Mouse (Mus musculus) forebrain, embryonic 13.5 days (tissue): ENCODE measurements at regions not wholly inside any gene's neighbourhood (a gene's known extent, or its start where the extent isn't known, plus 50 kb on each side); places are given as distances from the start of the nearest gene placed in this dataset.

Experiments
- ATAC-seq: fragments of 200-750 bp; cut with Nextera tagmentation; 2 replicates; pipeline ENCODE4 v1.8.0; 2017
- H3K27ac ChIP-seq: fragments of 300-500 bp; sonication (generic); 2 replicates; pipeline ENCODE4 v1.5.1; 2015; ENCODE audit warnings: inconsistent platforms, mild to moderate bottlenecking, moderate library complexity
- H3K27me3 ChIP-seq: fragments of 300-500 bp; sonication (generic); 2 replicates; pipeline ENCODE4 v1.6.1; 2015; ENCODE audit warnings: mild to moderate bottlenecking, inconsistent platforms
- H3K36me3 ChIP-seq: fragments of 300-500 bp; sonication (generic); 2 replicates; pipeline ENCODE4 v1.6.1; 2015; ENCODE audit warnings: mild to moderate bottlenecking, inconsistent platforms; ENCODE audit not compliant: poor library complexity, severe bottlenecking
- H3K4me1 ChIP-seq: fragments of 300-500 bp; sonication (generic); 2 replicates; pipeline ENCODE4 v1.6.1; 2015; ENCODE audit warnings: inconsistent platforms
- H3K4me2 ChIP-seq: fragments of 300-500 bp; sonication (generic); 2 replicates; pipeline ENCODE4 v1.6.1; 2015; ENCODE audit warnings: inconsistent platforms, mild to moderate bottlenecking, moderate library complexity
- H3K4me3 ChIP-seq: fragments of 300-500 bp; sonication (generic); 2 replicates; pipeline ENCODE4 v1.5.1; 2015; ENCODE audit warnings: mild to moderate bottlenecking, inconsistent platforms
- H3K9ac ChIP-seq: fragments of 300-500 bp; sonication (generic); 2 replicates; pipeline ENCODE4 v1.6.1; 2015; ENCODE audit warnings: mild to moderate bottlenecking, inconsistent platforms
- H3K9me3 ChIP-seq: fragments of 300-500 bp; sonication (generic); replicated peaks from 2 replicates; pipeline ENCODE4 v1.6.1; 2016; ENCODE audit warnings: inconsistent platforms
- WGBS: fragments of 180-500 bp; shearing (Covaris S2); methylation state at CpG from one replicate; pipeline ENCODE4 v1.1.7; 2015; 5-methylcytosine and 5-hydroxymethylcytosine counted together

GRCm38 (mm10) chr5:97330074-97330473 is 62.1 kb downstream of the Naa11 start:
- H3K27me3 ChIP-seq = no peaks in the 10 kb centered on the region
- no peaks in the 10 kb centered on the region for H3K9me3 ChIP-seq
- peaks cover 8% of the 10 kb centered on the region; the same call in 1 of the 2 replicates for H3K4me1 ChIP-seq
- WGBS = 33% methylated on average over 1 of the region's 1 CpGs
- H3K27ac ChIP-seq = no peak overlapping the region
- ATAC-seq = 0 out of 2 replicates have a peak, but pooled peaks have one; percentile 30
- H3K4me2 ChIP-seq = no peak overlapping the region
- no peaks in the 10 kb centered on the region for H3K36me3 ChIP-seq
- no peak overlapping the region for H3K9ac ChIP-seq
- H3K4me3 ChIP-seq = no peak overlapping the region

GRCm38 (mm10) chr5:97325831-97326230 is 66.3 kb downstream of the Naa11 start:
- no peak for ATAC-seq
- WGBS = 78% methylated on average over 5 of the region's 5 CpGs
- Histone ChIP-seq H3K4me2 (no peak overlapping the region), H3K36me3 (no peaks in the 10 kb centered on the region), H3K4me1 (no peaks in the 10 kb centered on the region), H3K27ac (no peak overlapping the region), H3K9me3 (no peaks in the 10 kb centered on the region), H3K27me3 (no peaks in the 10 kb centered on the region), H3K4me3 (no peak overlapping the region), H3K9ac (no peak overlapping the region)

GRCm38 (mm10) chr5:97323873-97324272 is 68.3 kb downstream of the Naa11 start:
- no peaks in the 10 kb centered on the region for H3K4me1 ChIP-seq
- H3K27me3 ChIP-seq = no peaks in the 10 kb centered on the region
- H3K4me3 ChIP-seq = no peak overlapping the region
- ATAC-seq = no peak
- no peak overlapping the region for H3K27ac ChIP-seq
- H3K36me3 ChIP-seq = no peaks in the 10 kb centered on the region
- H3K4me2 ChIP-seq = no peak overlapping the region
- WGBS = 63% methylated on average over 3 of the region's 3 CpGs
- no peaks in the 10 kb centered on the region for H3K9me3 ChIP-seq
- H3K9ac ChIP-seq = no peak overlapping the region

- H3K27me3 ChIP-seq = no peaks in the 10 kb centered on the region
Measured at GRCm38 (mm10) chr5:97319816-97320487, 72.2 kb downstream of the Naa11 start.

GRCm38 (mm10) chr5:97306902-97307301 is 85.3 kb downstream of the Naa11 start:
- Histone ChIP-seq H3K4me3 (no peak overlapping the region), H3K27ac (no peak overlapping the region), H3K36me3 (no peaks in the 10 kb centered on the region), H3K4me1 (0 out of 2 replicates have a peak, but pooled peaks cover 8% of the 10 kb centered on the region), H3K4me2 (no peak overlapping the region), H3K9ac (no peak overlapping the region), H3K9me3 (no peaks in the 10 kb centered on the region), H3K27me3 (no peaks in the 10 kb centered on the region)
- WGBS = 32% methylated on average over 4 of the region's 4 CpGs
- peak; percentile 65; the same call in 1 of the 2 replicates for ATAC-seq

More at GRCm38 (mm10) chr5:97319816-97320487, 72.2 kb downstream of the Naa11 start:
- H3K36me3 ChIP-seq = no peaks in the 10 kb centered on the region
- no peak overlapping the region for H3K27ac ChIP-seq
- H3K9me3 ChIP-seq = no peaks in the 10 kb centered on the region
- H3K4me3 ChIP-seq = no peak overlapping the region
- 92% methylated on average over 2 of the region's 2 CpGs for WGBS
- no peak overlapping the region for H3K4me2 ChIP-seq
- H3K4me1 ChIP-seq = no peaks in the 10 kb centered on the region
- no peak for ATAC-seq
- H3K9ac ChIP-seq = no peak overlapping the region

GRCm38 (mm10) chr5:97304921-97305320 is 87.3 kb downstream of the Naa11 start:
- Histone ChIP-seq H3K27me3 (no peaks in the 10 kb centered on the region), H3K36me3 (no peaks in the 10 kb centered on the region), H3K4me2 (no peak overlapping the region), H3K9ac (no peak overlapping the region), H3K27ac (no peak overlapping the region), H3K4me3 (no peak overlapping the region), H3K9me3 (no peaks in the 10 kb centered on the region), H3K4me1 (0 out of 2 replicates have a peak, but pooled peaks cover 14% of the 10 kb centered on the region)
- 96% methylated on average over 4 of the region's 4 CpGs for WGBS
- ATAC-seq = no peak

GRCm38 (mm10) chr5:97301621-97302020 is 90.6 kb downstream of the Naa11 start:
- H3K36me3 ChIP-seq = no peaks in the 10 kb centered on the region
- H3K9me3 ChIP-seq = no peaks in the 10 kb centered on the region
- H3K27ac ChIP-seq = no peak overlapping the region
- H3K27me3 ChIP-seq = no peaks in the 10 kb centered on the region
- ATAC-seq = no peak
- H3K4me1 ChIP-seq = peaks cover 9% of the 10 kb centered on the region; the same call in 1 of the 2 replicates
- no peak overlapping the region for H3K4me3 ChIP-seq
- 63% methylated on average over 4 of the region's 4 CpGs for WGBS
- no peak overlapping the region for H3K4me2 ChIP-seq
- no peak overlapping the region for H3K9ac ChIP-seq

GRCm38 (mm10) chr5:97300861-97301260 is 91.3 kb downstream of the Naa11 start:
- Histone ChIP-seq H3K9me3 (no peaks in the 10 kb centered on the region), H3K4me2 (no peak overlapping the region), H3K9ac (no peak overlapping the region), H3K4me3 (no peak overlapping the region), H3K36me3 (no peaks in the 10 kb centered on the region), H3K4me1 (peaks cover 9% of the 10 kb centered on the region; the same call in 1 of the 2 replicates), H3K27ac (0 out of 2 replicates have a peak overlapping the region, but pooled peaks have one; percentile 22), H3K27me3 (no peaks in the 10 kb centered on the region)
- peak; percentile 94 for ATAC-seq
- WGBS = 52% methylated on average over 5 of the region's 5 CpGs

- ATAC-seq = no peak; the same call in 1 of the 2 replicates
- 70% methylated on average over 6 of the region's 6 CpGs for WGBS
- no peaks in the 10 kb centered on the region for H3K27me3 ChIP-seq
- H3K4me2 ChIP-seq = no peak overlapping the region
- no peaks in the 10 kb centered on the region for H3K9me3 ChIP-seq
- H3K4me1 ChIP-seq = peaks cover 9% of the 10 kb centered on the region; the same call in 1 of the 2 replicates
- H3K9ac ChIP-seq = no peak overlapping the region
- no peak overlapping the region for H3K4me3 ChIP-seq
- H3K36me3 ChIP-seq = no peaks in the 10 kb centered on the region
- no peak overlapping the region; the same call in 1 of the 2 replicates for H3K27ac ChIP-seq
Measured at GRCm38 (mm10) chr5:97300114-97300840, 91.9 kb downstream of the Naa11 start.

- H3K27ac ChIP-seq = no peak overlapping the region
- H3K4me1 ChIP-seq = peaks cover 9% of the 10 kb centered on the region; the same call in 1 of the 2 replicates
- WGBS = 17% methylated on average over 5 of the region's 5 CpGs
Measured at GRCm38 (mm10) chr5:97299631-97300030, 92.5 kb downstream of the Naa11 start.

GRCm38 (mm10) chr5:97296213-97296612 is 96.0 kb downstream of the Naa11 start:
- Histone ChIP-seq H3K27me3 (no peaks in the 10 kb centered on the region), H3K27ac (no peak overlapping the region), H3K9me3 (no peaks in the 10 kb centered on the region), H3K36me3 (no peaks in the 10 kb centered on the region), H3K4me2 (no peak overlapping the region), H3K4me1 (peaks cover 7% of the 10 kb centered on the region; the same call in 1 of the 2 replicates), H3K4me3 (no peak overlapping the region), H3K9ac (no peak overlapping the region)
- no peak for ATAC-seq
- WGBS = 90% methylated on average over 3 of the region's 3 CpGs

More at GRCm38 (mm10) chr5:97299631-97300030, 92.5 kb downstream of the Naa11 start:
- H3K9ac ChIP-seq = no peak overlapping the region
- ATAC-seq = no peak
- no peaks in the 10 kb centered on the region for H3K27me3 ChIP-seq
- no peaks in the 10 kb centered on the region for H3K9me3 ChIP-seq
- no peaks in the 10 kb centered on the region for H3K36me3 ChIP-seq
- no peak overlapping the region for H3K4me3 ChIP-seq
- no peak overlapping the region for H3K4me2 ChIP-seq

GRCm38 (mm10) chr5:97290166-97290681 is 102.0 kb downstream of the Naa11 start:
- Histone ChIP-seq H3K9me3 (no peaks in the 10 kb centered on the region), H3K4me2 (peak overlapping the region; percentile 29; the same call in 1 of the 2 replicates), H3K36me3 (no peaks in the 10 kb centered on the region), H3K4me3 (no peak overlapping the region), H3K27me3 (no peaks in the 10 kb centered on the region), H3K27ac (peak overlapping the region; percentile 76), H3K9ac (no peak overlapping the region), H3K4me1 (peaks cover 18% of the 10 kb centered on the region)
- peak; percentile 67 for ATAC-seq
- WGBS = 12% methylated on average over 2 of the region's 2 CpGs
